Mouse (Mus musculus) myocyte (in vitro differentiated cells): ENCODE measurements around the gene Gpsm1.

ENCODE experiments used
- CEBPB ChIP-seq: IDR thresholded peaks from 2 replicates; pipeline ENCODE4 v1.6.1; 2011; ENCODE audit warnings: mild to moderate bottlenecking, moderate library complexity; ENCODE audit not compliant: poor library complexity, insufficient read depth, severe bottlenecking
- E2F4 ChIP-seq: IDR thresholded peaks from one replicate; pipeline ENCODE4 v1.6.1; 2011; ENCODE audit warnings: mild to moderate bottlenecking, control low read depth, moderate library complexity; ENCODE audit not compliant: insufficient read depth
- POLR2A ChIP-seq: IDR thresholded peaks from one replicate; pipeline ENCODE4 v1.6.1; 2011; ENCODE audit warnings: low read depth, mild to moderate bottlenecking, control low read depth, moderate library complexity; ENCODE audit not compliant: insufficient read length
- POLR2AphosphoS2 ChIP-seq: IDR thresholded peaks from one replicate; pipeline ENCODE4 v1.6.1; 2011; ENCODE audit warnings: low read depth, control low read depth; ENCODE audit not compliant: insufficient read length
- REST ChIP-seq: IDR thresholded peaks from one replicate; pipeline ENCODE4 v1.6.1; 2011; ENCODE audit warnings: mild to moderate bottlenecking, control low read depth, moderate library complexity; ENCODE audit not compliant: insufficient read depth, insufficient read length
- TCF12 ChIP-seq: IDR thresholded peaks from one replicate; pipeline ENCODE4 v1.6.1; 2011; ENCODE audit warnings: mild to moderate bottlenecking, control low read depth; ENCODE audit not compliant: poor library complexity, insufficient read depth, severe bottlenecking
- USF1 ChIP-seq: IDR thresholded peaks from one replicate; pipeline ENCODE4 v1.6.1; 2011; ENCODE audit warnings: low read depth, mild to moderate bottlenecking, control low read depth, moderate library complexity

DNA sequence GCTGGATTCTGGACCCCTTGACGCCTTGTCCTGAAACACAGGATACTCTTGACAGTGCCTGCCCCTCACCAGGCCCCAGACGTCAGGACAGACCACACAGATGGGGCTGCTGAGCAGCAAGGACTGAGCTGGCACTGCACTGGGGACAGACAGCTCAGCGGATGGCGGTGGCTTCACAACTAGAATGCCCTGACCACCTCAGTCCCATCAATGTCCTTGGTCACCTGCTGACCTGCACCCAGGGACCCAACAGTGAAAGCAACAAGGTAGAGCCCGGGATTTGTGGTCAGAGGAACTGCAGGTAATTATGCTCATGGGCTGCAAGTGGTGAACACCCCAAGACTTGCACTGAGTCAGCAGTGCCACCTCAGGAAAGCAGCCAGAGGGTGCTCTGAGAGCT, 47.7 kb downstream of the Gpsm1 start:
- TF ChIP-seq E2F4 (no peak), POLR2A (no peak), CEBPB (no peak), USF1 (no peak), TCF12 (no peak), POLR2AphosphoS2 (peak; percentile 38), REST (no peak)
